Mouse (Mus musculus) thymus, adult 2 months (tissue): ENCODE data around the gene Sh3pxd2a.

ENCODE experiments used
- CTCF ChIP-seq: fragments of 200-500 bp; IDR thresholded peaks from 2 replicates; pipeline ENCODE4 v1.5.1; 2012; ENCODE audit warnings: mild to moderate bottlenecking, control low read depth, low read length, moderate library complexity, borderline replicate concordance; ENCODE audit not compliant: control insufficient read depth, poor library complexity, insufficient read depth; ENCODE audit errors: extremely low read depth
- POLR2A ChIP-seq: fragments of 200-500 bp; IDR thresholded peaks from 2 replicates; pipeline ENCODE4 v1.6.1; 2012; ENCODE audit warnings: mild to moderate bottlenecking, low read length, control low read depth, moderate library complexity; ENCODE audit not compliant: control insufficient read depth, poor library complexity, insufficient read depth; ENCODE audit errors: extremely low read depth

- no peak for TF ChIP-seq CTCF
- TF ChIP-seq POLR2A: no peak
Observed at GRCm38 (mm10) chr19:47276730-47277129, 187.5 kb downstream of the Sh3pxd2a start.
